Mouse (Mus musculus) sigmoid colon, adult 10 weeks (tissue): Measurements from ENCODE around the gene Lce1h. TPM values are rescaled to one million over a fixed set of nuclear protein-coding genes. Genes with fewer than 3 reads are reported as not detected.

Source experiments
- polyA plus RNA-seq: library from polyadenylated mRNA; stranded (reverse); fragments of 350-450 nt; fragmentation: Illumina TruSeq; extraction: RNeasy Lipid Tissue Mini Kit (QIAGEN cat#74804); gene quantifications from one replicate; pipeline ENCODE4 v1.2.3, GENCODE M21; 2014; ENCODE audit warnings: low read depth, low replicate concordance

Lce1h gene
- polyA plus RNA-seq = not detected

DNA sequence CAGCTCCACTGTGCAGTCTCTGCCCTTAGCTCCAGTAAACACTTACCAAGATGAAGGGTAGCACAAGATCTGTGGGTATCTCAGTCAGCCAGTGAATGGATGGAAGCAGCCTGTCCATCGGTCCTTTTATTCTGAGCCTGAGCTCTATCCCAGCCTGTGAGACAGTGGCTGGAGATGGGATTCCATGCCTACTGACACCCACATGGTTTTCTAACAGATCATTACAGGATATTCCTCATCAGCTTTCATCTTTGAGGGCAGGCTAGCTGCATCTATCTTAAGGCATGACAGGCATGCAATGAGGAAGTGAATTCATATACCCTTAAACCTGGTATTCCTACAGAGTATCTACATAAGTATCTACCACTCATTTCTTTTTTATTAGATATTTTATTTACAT is at the start of gene Lce1h:
Gene Lce1h (minus strand): TSS at position 101 of the 400 bp plus-strand sequence.

DNA sequence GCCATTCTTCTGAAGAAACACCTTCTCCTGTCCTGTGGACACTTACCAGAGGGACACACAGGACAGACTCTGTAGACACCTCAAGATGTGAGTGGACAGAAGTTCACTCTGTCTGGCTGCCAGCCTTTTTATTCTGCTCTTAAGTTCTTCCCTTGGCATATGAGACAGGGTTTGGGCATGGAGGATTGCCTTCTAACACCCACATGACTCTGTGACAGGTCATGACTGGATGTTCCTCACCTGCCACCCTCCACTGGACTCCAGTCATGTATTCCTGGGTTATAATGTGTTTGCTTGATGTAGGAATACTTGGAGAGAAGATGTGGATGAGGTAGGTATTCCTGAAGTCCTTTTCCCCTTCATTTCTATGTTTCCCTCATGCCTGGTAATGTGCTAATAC is 42.9 kb upstream of the Lce1h start, which contains the start of gene Lce1k:
Gene Lce1k (minus strand): TSS at position 101 of the 400 bp plus-strand sequence.

DNA sequence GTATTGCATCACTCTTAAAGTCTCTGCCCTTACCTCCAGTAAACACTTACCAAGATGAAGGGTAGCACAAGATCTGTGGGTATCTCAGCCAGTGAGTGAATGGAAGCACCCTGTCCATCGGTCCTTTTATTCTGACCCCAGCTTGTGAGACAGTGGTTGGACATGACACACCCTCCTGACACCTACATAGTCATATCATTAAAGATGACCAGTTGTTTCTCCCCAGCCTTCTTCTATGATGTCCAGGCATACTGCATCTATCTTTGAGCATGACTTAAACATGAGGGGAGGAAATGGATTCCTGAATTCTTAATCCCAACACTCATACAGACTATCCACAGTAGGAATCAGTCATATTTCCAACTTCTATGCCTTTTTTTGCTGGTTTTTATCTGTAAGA is 25.5 kb upstream of the Lce1h start, which contains the start of gene Lce1j:
Gene Lce1j (minus strand): TSS at position 101 of the 400 bp plus-strand sequence.

DNA sequence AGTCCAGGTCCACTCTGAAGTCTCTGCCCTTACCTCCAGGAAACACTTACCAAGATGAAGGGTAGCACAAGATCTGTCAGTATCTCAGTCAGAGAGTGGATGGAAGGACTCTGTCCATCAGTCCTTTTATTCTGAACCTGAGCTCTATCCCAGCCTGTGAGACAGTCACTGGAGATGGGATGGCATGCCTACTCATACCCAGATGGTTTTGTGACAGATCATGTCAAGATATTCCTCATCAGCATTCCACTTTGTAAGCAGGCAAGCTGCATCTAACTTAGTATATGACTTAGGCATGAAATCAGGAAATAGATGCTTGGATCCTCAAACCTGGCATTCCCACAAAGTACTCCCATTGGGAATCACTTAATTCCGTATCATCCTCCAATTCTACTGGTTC is 13.9 kb upstream of the Lce1h start, which contains the start of gene Lce1i:
Gene Lce1i (minus strand): TSS at position 101 of the 400 bp plus-strand sequence.

DNA sequence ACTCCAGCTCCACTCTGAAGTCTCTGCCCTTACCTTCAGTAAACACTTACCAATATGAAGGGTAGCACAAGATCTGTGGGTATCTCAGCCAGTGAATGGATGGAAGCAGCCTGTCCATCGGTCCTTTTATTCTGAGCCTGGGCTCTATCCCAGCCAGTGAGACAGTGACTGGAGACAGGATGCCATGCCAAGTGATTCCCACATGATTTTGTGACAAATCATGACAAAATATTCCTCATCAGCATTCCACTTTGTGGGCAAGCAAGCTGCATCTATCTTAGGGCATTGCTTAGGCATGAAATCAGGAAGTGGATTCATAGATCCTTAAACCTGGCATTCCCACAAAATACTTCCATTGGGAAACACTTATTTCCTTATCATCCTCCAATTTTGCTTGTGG is 12.6 kb downstream of the Lce1h start, which contains the start of gene Lce1g:
Gene Lce1g (minus strand): TSS at position 101 of the 400 bp plus-strand sequence.

DNA sequence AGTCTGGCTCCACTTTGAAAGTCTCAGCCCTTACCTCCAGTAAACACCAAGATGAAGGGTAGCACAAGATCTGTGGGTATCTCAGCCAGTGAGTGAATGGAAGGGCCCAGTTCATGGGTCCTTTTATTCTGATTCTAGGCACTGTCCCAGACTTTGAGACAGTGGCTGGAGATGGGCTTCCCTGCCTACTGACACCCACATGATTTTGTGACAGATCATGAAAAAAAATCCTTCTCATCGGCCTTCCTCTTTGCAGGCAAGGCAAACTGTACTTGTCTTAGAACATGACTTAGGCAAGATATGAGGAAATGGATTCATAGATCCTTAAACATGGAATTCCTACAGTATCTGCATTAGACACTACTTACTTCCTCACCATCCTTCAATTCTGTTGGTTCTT is 25.9 kb downstream of the Lce1h start, which contains the start of gene Gm38119:
Gene Gm38119 (minus strand): TSS at position 101 of the 400 bp plus-strand sequence.

DNA sequence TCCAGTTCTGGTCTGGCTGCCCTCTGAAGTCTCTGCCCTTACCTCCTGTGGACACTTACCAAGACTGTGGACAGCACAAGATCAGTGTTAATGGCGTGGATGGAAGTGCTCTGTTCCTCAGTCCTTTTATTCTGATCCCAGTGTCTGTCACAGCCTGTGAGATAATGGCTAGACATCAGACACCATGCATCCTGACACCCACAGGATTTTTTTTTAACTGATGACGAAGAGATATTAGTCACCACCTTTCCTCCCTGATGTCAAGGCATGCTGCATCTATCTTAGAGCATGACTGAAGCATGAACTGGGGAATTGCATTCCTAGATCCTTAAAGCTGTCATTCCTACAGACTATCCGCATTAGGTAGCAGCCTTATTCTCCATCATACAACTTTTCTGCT is 44.6 kb downstream of the Lce1h start, which contains the start of gene Lce1f:
Gene Lce1f (minus strand): TSS at position 101 of the 400 bp plus-strand sequence.

Other genes with a start within 250 kb of the Lce1h start
- gene 2310046K23Rik, start 230.6 kb downstream of the Lce1h start, polyA plus RNA-seq = not detected
- gene Ivl, start 191.3 kb downstream of the Lce1h start, polyA plus RNA-seq = not detected
- gene Smcp, start 176.1 kb downstream of the Lce1h start, polyA plus RNA-seq = not detected
- not detected for gene 2210017I01Rik, start 157.6 kb downstream of the Lce1h start, polyA plus RNA-seq
- not detected for gene Lce6a, start 143.4 kb downstream of the Lce1h start, polyA plus RNA-seq
- gene Lce1a1, start 116.8 kb downstream of the Lce1h start, polyA plus RNA-seq = not detected
- gene Lce1b, start 108.1 kb downstream of the Lce1h start, polyA plus RNA-seq = not detected
- not detected for gene Lce1a2, start 94.8 kb downstream of the Lce1h start, polyA plus RNA-seq
- not detected for gene Lce1c, start 85.8 kb downstream of the Lce1h start, polyA plus RNA-seq
- gene Lce1d, start 77.9 kb downstream of the Lce1h start, polyA plus RNA-seq = not detected
- not detected for gene Lce1e, start 56.0 kb downstream of the Lce1h start, polyA plus RNA-seq
- gene Lce1f, start 44.7 kb downstream of the Lce1h start, polyA plus RNA-seq = not detected
- gene Gm38119, start 26.0 kb downstream of the Lce1h start, polyA plus RNA-seq = not detected
- gene Lce1g, start 12.7 kb downstream of the Lce1h start, polyA plus RNA-seq = not detected
- gene Lce1i, start 13.8 kb upstream of the Lce1h start, polyA plus RNA-seq = not detected
- not detected for gene Lce1j, start 25.4 kb upstream of the Lce1h start, polyA plus RNA-seq
- gene Lce1k, start 42.8 kb upstream of the Lce1h start, polyA plus RNA-seq = not detected
- gene Kprp, start 62.2 kb upstream of the Lce1h start, polyA plus RNA-seq = not detected
- not detected for gene Lce1l, start 86.2 kb upstream of the Lce1h start, polyA plus RNA-seq
- gene 2310050C09Rik, start 105.2 kb upstream of the Lce1h start, polyA plus RNA-seq = not detected
- gene Lce3a, start 161.2 kb upstream of the Lce1h start, polyA plus RNA-seq = not detected
- gene Lce3b, start 167.9 kb upstream of the Lce1h start, polyA plus RNA-seq = not detected
- not detected for gene Lce3c, start 179.4 kb upstream of the Lce1h start, polyA plus RNA-seq
- not detected for gene Lce3d, start 192.3 kb upstream of the Lce1h start, polyA plus RNA-seq
- gene Lce3e, start 202.0 kb upstream of the Lce1h start, polyA plus RNA-seq = not detected
- gene Lce3f, start 227.2 kb upstream of the Lce1h start, polyA plus RNA-seq = not detected